Mouse (Mus musculus) layer of hippocampus, adult 18-20 months (tissue): ENCODE data around the gene Clcn2. TPM values are rescaled to one million over a fixed set of nuclear protein-coding genes. Genes with fewer than 3 reads are reported as not detected.
"Not testable (repeated sequence)": the region's sequence is repeated elsewhere in the genome, so short reads cannot be mapped to it uniquely, and the experiment has no call there.

Experiments
- DNase-seq, 2 experiments: peaks; one replicate each; pipeline ENCODE4 v3.0.0; 2022; ENCODE audit warnings: low spot score in 2 of 2
- total RNA-seq, 2 experiments: library from RNA; stranded (reverse); gene quantifications; 2 replicates each; pipeline ENCODE4 v1.2.3; 2021

The Clcn2 gene
- total RNA-seq, 2 experiments from 2014 or later, result 73.3 to 75.5 TPM

DNA sequence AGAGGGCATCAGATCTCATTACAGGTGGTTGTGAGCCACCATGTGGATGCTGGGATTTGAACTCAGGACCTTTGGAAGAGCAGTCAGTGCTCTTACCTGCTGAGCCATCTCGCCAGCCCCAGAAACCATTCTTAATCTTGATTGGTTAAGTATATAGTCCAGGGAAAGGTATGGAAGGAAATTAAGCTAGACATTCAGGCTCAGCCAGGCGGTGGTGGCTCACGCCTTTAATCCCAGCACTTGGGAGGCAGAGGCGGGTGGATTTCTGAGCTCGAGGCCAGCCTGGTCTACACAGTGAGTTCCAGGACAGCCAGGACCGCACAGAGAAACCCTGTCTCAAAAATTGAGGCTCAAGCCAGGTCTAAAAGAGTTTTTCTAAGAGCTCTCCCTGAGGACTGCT is 49.5 kb downstream of the Clcn2 start, which contains the start of gene Eif4g1:
Gene Eif4g1 (plus strand): TSS at position 301 of the 400 bp plus-strand sequence.
- DNase-seq, result not testable (repeated sequence)

DNA sequence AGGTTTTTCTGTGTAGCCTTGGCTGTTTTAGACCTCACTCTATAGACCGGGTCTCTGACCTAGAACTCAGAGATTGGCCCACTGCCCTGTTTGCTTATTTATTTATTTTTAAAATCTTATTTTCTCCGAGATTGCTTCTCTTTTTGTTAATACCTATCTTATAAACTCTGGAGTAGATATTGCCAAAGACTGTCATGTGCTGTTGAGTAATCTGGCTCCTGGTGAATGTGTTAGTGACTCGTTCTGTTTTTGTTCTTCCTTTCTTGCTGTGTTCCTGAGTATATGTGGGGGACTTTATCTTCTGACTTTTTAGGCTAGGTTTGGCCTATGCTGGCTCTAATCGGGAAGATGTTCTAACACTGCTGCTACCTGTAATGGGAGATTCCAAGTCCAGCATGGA is 59.9 kb downstream of the Clcn2 start:
- DNase-seq, result no peak

DNA sequence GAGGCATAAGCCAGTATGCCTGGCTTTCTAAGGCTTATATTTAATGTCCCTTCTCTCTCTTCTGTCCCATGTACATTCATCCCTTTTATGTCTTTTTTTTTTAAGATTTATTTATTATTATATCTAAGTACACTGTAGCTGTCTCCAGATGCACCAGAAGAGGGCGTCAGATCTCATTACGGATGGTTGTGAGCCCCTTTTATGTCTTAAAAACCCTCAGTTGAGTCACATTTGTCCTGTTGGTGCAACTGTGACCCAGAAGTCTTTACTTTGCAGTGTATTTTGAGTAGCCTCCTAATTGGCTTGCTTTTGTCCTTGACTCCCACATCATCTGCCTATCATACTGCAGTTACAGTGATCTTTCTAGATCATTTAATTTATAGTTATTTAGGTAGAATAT is 64.2 kb downstream of the Clcn2 start:
- DNase-seq, result no peak

Other genes with a start within 250 kb of the Clcn2 start
- 10 to 100 TPM; 54.3 to 54.7 TPM for gene Eif2b5, start 218.9 kb downstream of the Clcn2 start, total RNA-seq
- gene Dvl3, start 200.8 kb downstream of the Clcn2 start, total RNA-seq, result 10 to 100 TPM; 51.9 to 55.7 TPM
- 100 to 1,000 TPM; 702 to 704 TPM for gene Ap2m1, start 182.3 kb downstream of the Clcn2 start, total RNA-seq
- 100 to 1,000 TPM; 100 TPM for gene Abcf3, start 169.2 kb downstream of the Clcn2 start, total RNA-seq
- 10 to 100 TPM; 21.2 to 23.7 TPM for gene Vwa5b2, start 128.3 kb downstream of the Clcn2 start, total RNA-seq
- gene Eef1akmt4, start 106.2 kb downstream of the Clcn2 start, total RNA-seq, result 1 to 10 TPM; 2.4 to 2.8 TPM
- not detected for gene Gm49333, start 106.1 kb downstream of the Clcn2 start, total RNA-seq
- 10 to 100 TPM; 11.7 to 12.9 TPM for gene Alg3, start 106.0 kb downstream of the Clcn2 start, total RNA-seq
- 10 to 100 TPM; 82.8 to 87.9 TPM for gene Camk2n2, start 96.5 kb downstream of the Clcn2 start, total RNA-seq
- 10 to 100 TPM; 24.6 to 27.1 TPM for gene Ece2, start 87.9 kb downstream of the Clcn2 start, total RNA-seq
- gene Psmd2, start 66.1 kb downstream of the Clcn2 start, total RNA-seq, result 100 to 1,000 TPM; 206 to 212 TPM
- 100 to 1,000 TPM; 278 to 283 TPM for gene Eif4g1, start 49.4 kb downstream of the Clcn2 start, total RNA-seq
- 100 to 1,000 TPM; 445 to 503 TPM for gene Fam131a, start 24.5 kb downstream of the Clcn2 start, total RNA-seq
- 10 to 100 TPM; 21.5 to 26.2 TPM for gene Polr2h, start 81 bp downstream of the Clcn2 start, total RNA-seq
- gene Chrd, start 15.4 kb upstream of the Clcn2 start, total RNA-seq, result 10 to 100 TPM; 87.9 to 90.5 TPM
- 10 to 100 TPM; 12.6 to 13.4 TPM for gene Thpo, start 16.8 kb upstream of the Clcn2 start, total RNA-seq